14 mouse cellular contexts compared by ENCODE assay signal in the genomic region with DNA sequence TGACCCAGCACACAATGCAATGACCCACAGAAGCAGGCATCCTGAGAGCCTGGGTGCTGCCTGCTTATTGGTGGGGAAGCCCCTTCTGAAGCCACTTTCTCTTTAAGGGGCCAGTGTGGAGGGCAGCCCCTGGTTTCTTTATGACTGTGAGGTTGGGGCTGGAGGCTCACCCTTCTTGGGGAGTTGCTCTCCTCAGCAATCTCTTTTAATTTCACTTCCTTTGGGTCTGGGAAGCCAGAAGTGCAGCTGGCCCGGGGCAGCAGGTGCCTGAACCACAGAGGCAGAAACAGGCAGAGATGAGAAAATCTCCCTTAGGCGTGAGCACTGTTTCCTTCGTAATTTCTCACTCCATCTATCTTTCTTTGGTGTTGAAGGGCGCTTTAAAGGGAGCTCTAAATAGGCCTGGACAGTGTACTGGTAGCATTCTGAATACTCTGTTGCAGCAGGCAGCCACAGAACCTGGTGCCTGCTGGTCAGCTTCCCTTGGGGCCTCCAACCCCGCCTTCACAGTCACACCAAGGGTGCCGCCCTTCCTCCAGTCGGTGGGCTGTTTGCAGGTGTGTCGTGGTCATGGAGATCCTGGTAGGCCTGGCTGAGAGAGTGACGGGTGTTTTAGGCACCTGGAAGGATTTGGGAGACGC. TPM values are rescaled to one million over a fixed set of nuclear protein-coding genes. Genes with fewer than 3 reads are reported as not detected.
DNase-seq lines count a peak whose midpoint lies in the region; ATAC-seq lines count a peak whose summit lies in the region.
"Had no signal": no experiment of that assay in that cellular context is flagged by ENCODE, and none has a peak within 500 bp of the region (broad histone marks: within the 10 kb centered on the region; RNA-seq: fewer than 3 reads in every experiment).

No protein-coding gene starts in this region.

- no peak overlapping the region for H3K4me3 ChIP-seq in midbrain, embryonic 12.5 days
- H3K4me3 ChIP-seq in midbrain, embryonic 15.5 days = no peak overlapping the region
- H3K4me3 ChIP-seq: embryonic facial prominence, embryonic 15.5 days; kidney, embryonic 15.5 days had no signal

- no peaks in the 10 kb centered on the region for H3K9me3 ChIP-seq in midbrain, embryonic 12.5 days
- no peaks in the 10 kb centered on the region for H3K9me3 ChIP-seq in midbrain, embryonic 15.5 days
- H3K9me3 ChIP-seq: embryonic facial prominence, embryonic 15.5 days; kidney, embryonic 15.5 days had no signal

- H3K36me3 ChIP-seq in midbrain, embryonic 12.5 days = no peaks in the 10 kb centered on the region
- H3K36me3 ChIP-seq in midbrain, embryonic 15.5 days (replicated peaks) = no peaks in the 10 kb centered on the region
- H3K36me3 ChIP-seq: embryonic facial prominence, embryonic 15.5 days; kidney, embryonic 15.5 days had no signal

- ATAC-seq in midbrain, embryonic 12.5 days (ENCODE audit: low FRiP score, low read depth) = no peak
- no peak for ATAC-seq in midbrain, embryonic 15.5 days (replicated peaks)
- ATAC-seq in activated CD4-positive, CD25-positive, alpha-beta regulatory T cell, adult 4 months = peak; percentile 59
- ATAC-seq in megakaryocyte, adult 5-6 weeks (ENCODE audit: poor library complexity, severe bottlenecking) = peak; percentile 20

- 56% methylated on average over 10 of the region's 10 CpGs for WGBS in midbrain, embryonic 12.5 days
- 59% methylated on average over 10 of the region's 10 CpGs for WGBS in midbrain, embryonic 15.5 days

- DNase-seq in thymus, postnatal 14 days = peak; percentile 79
- no peak for DNase-seq in urinary bladder, postnatal 10 days (ENCODE audit: low spot score)
- no peak for DNase-seq in left cerebral cortex, adult 18-20 months (ENCODE audit: low spot score in 2 of 2)
- DNase-seq in cerebellum, postnatal 14 days = no peak
- DNase-seq: adrenal gland, adult 8-10 months; cerebellum, adult 2 months; heart, postnatal 36 days; lung, embryonic 14.5 days had no signal

- H3K4me2 ChIP-seq in midbrain, embryonic 12.5 days (replicated peaks) = no peak overlapping the region
- no peak overlapping the region for H3K4me2 ChIP-seq in midbrain, embryonic 15.5 days
- H3K4me2 ChIP-seq: embryonic facial prominence, embryonic 15.5 days; kidney, embryonic 15.5 days; lung, embryonic 14.5 days had no signal

- no peaks in the 10 kb centered on the region for H3K27me3 ChIP-seq in midbrain, embryonic 12.5 days
- H3K27me3 ChIP-seq in midbrain, embryonic 15.5 days (replicated peaks) = no peaks in the 10 kb centered on the region
- H3K27me3 ChIP-seq: kidney, embryonic 15.5 days had no signal

- H3K4me1 ChIP-seq in midbrain, embryonic 12.5 days = peaks cover 9% of the 10 kb centered on the region
- H3K4me1 ChIP-seq in midbrain, embryonic 15.5 days = 0 out of 2 replicates have a peak, but pooled peaks cover 3% of the 10 kb centered on the region

- H3K27ac ChIP-seq in midbrain, embryonic 12.5 days (replicated peaks) = no peak overlapping the region
- H3K27ac ChIP-seq in midbrain, embryonic 15.5 days = no peak overlapping the region
- H3K27ac ChIP-seq: embryonic facial prominence, embryonic 15.5 days; kidney, embryonic 15.5 days had no signal

- H3K9ac ChIP-seq in midbrain, embryonic 12.5 days (replicated peaks) = 0 out of 2 replicates have a peak overlapping the region, but pooled peaks have one; percentile 0
- H3K9ac ChIP-seq in midbrain, embryonic 15.5 days = no peak overlapping the region
- H3K9ac ChIP-seq: embryonic facial prominence, embryonic 15.5 days; kidney, embryonic 15.5 days; lung, embryonic 14.5 days had no signal

RNA-seq across cellular contexts. Expression of a gene that starts 3.5 kb away (rescaled TPM):
- polyA plus RNA-seq in midbrain, embryonic 12.5 days (2016; fragmentation: Nextera tagmentation; extraction: Ambion mirVana) = 12.9 and 14.5 TPM in 2 replicates
- 20.2 and 21.4 TPM in 2 replicates for polyA plus RNA-seq in midbrain, embryonic 15.5 days (2015; fragmentation: Nextera tagmentation; extraction: Ambion mirVana)
- polyA plus RNA-seq in activated CD4-positive, CD25-positive, alpha-beta regulatory T cell, adult 4 months (2017; shearing (Covaris generic)) = under 1 TPM; 0.08 to 0.28 TPM
- 29.5 and 30.0 TPM in 2 replicates for total RNA-seq in megakaryocyte, adult 5-6 weeks (2015)
- 25.1 and 26.5 TPM in 2 replicates for total RNA-seq in megakaryocyte, adult 5-6 weeks (2017)
- 10 to 100 TPM; 34.3 to 46.0 TPM for total RNA-seq in left cerebral cortex, adult 18-20 months (2021)

Comparison
In these comparisons a context has a peak if more than half of its experiments do, and no peak if none do; other contexts are left out.
1. ATAC-seq: peak in activated CD4-positive, CD25-positive, alpha-beta regulatory T cell, adult 4 months (single experiment) and megakaryocyte, adult 5-6 weeks (single experiment); none in midbrain, embryonic 12.5 days (single experiment) and midbrain, embryonic 15.5 days (single experiment).
2. RNA of a gene that starts 3.5 kb away (polyA plus RNA-seq): 20.2 to 21.4 TPM in midbrain, embryonic 15.5 days and 12.9 to 14.5 TPM in midbrain, embryonic 12.5 days; 0.08 to 0.28 TPM in activated CD4-positive, CD25-positive, alpha-beta regulatory T cell, adult 4 months; every median in the first group is over 10 times any median in the second.